Mouse (Mus musculus) liver, adult 2 months (tissue): ENCODE data around the gene Ppp1r12a. TPM values are rescaled to one million over a fixed set of nuclear protein-coding genes. Genes with fewer than 3 reads are reported as not detected.

Experiments used
- DNase-seq: peaks from one replicate; pipeline ENCODE4 v3.0.0-alpha.2; 2011; ENCODE audit warnings: low read depth, low spot score; ENCODE audit errors: extremely low read depth
- H3K27ac ChIP-seq: fragments of 200-500 bp; replicated peaks from 2 replicates; pipeline ENCODE4 v1.5.1; 2012; ENCODE audit warnings: low read depth, mild to moderate bottlenecking, control low read depth, inconsistent platforms, low read length; ENCODE audit not compliant: insufficient read depth
- H3K27me3 ChIP-seq: fragments of 200-500 bp; 2 replicates; pipeline ENCODE4 v1.6.1; 2012; ENCODE audit warnings: mild to moderate bottlenecking, moderate library complexity, low read length, inconsistent platforms; ENCODE audit not compliant: control insufficient read depth, insufficient read depth
- H3K36me3 ChIP-seq: fragments of 200-500 bp; 2 replicates; pipeline ENCODE4 v1.6.1; 2012; ENCODE audit warnings: low read length, inconsistent platforms; ENCODE audit not compliant: control insufficient read depth, insufficient read depth
- H3K4me1 ChIP-seq: fragments of 200-500 bp; 2 replicates; pipeline ENCODE4 v1.6.1; 2011; ENCODE audit warnings: low read length; ENCODE audit not compliant: control insufficient read depth, insufficient read depth
- H3K4me3 ChIP-seq: fragments of 200-500 bp; 2 replicates; pipeline ENCODE4 v1.5.1; 2011; ENCODE audit warnings: low read depth, mild to moderate bottlenecking, control low read depth, low read length, moderate library complexity; ENCODE audit not compliant: insufficient read depth
- H3K79me2 ChIP-seq: fragments of 200-500 bp; 2 replicates; pipeline ENCODE4 v1.6.1; 2012; ENCODE audit warnings: inconsistent platforms, mild to moderate bottlenecking, low read length, moderate library complexity; ENCODE audit not compliant: control insufficient read depth, insufficient read depth
- H3K9ac ChIP-seq: fragments of 200-500 bp; 2 replicates; pipeline ENCODE4 v1.6.1; 2012; ENCODE audit warnings: low read depth, mild to moderate bottlenecking, control low read depth, inconsistent platforms, low read length
- CTCF ChIP-seq: fragments of 200-500 bp; IDR thresholded peaks from 2 replicates; pipeline ENCODE4 v1.5.1; 2011; ENCODE audit warnings: low read depth, low read length, control low read depth
- POLR2A ChIP-seq: fragments of 200-500 bp; IDR thresholded peaks from 2 replicates; pipeline ENCODE4 v1.6.1; 2011; ENCODE audit warnings: low read length, control low read depth; ENCODE audit not compliant: insufficient read depth; ENCODE audit errors: extremely low read depth
- WGBS: fragments of 180-500 bp; shearing (Covaris S2); methylation state at CpG from one replicate; pipeline ENCODE4 v1.1.7; 2018; 5-methylcytosine and 5-hydroxymethylcytosine counted together
- polyA plus RNA-seq: library from polyadenylated mRNA; depleted of rRNA; stranded (reverse); fragments of >200 nt; gene quantifications from 2 replicates; pipeline ENCODE4 v1.2.3, GENCODE M21; 2012
- total RNA-seq: library from RNA; depleted of rRNA; stranded (reverse); fragments of >200 nt; gene quantifications from 2 replicates; pipeline ENCODE4 v1.2.3, GENCODE M21; 2014

Gene Ppp1r12a
- total and polyA plus RNA-seq, 2 experiments, result 5.5 to 38.5 TPM

DNA sequence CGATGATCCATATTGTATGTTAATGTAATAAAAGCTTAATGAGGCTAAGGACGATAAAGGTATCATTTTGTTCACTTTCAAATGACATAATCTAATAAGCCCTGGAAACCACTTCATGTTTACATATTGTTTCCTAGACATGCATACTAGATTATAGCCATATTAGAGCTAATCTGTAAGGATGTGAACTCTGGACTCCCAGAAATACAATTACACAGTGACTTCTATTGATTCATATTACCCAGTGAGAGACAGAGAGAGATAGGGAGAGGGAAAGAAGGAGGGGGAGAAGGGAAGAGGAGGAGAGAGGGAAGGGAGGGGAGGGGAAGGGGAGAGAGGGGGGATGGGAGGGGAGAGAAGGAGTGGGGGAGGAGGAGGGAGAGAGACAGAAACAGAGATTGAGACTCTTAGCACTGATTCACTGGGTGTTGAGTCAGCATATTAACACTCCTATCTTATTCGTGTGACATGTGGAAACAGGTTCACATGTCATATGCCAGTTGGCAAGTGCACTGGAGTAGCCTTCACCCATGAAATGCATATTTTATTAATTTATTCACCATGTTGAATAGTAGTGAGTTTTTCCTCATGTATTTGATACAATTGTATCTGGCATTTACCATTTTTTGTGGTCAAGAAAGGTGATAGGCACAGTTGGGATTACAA lies 36.9 kb upstream of the Ppp1r12a start:
- no peak overlapping the region for H3K27ac ChIP-seq
- no peaks in the 10 kb centered on the region for H3K27me3 ChIP-seq
- H3K4me3 ChIP-seq, result no peak overlapping the region
- H3K4me1 ChIP-seq, result no peaks in the 10 kb centered on the region
- TF ChIP-seq POLR2A, result no peak
- no peak for TF ChIP-seq CTCF
- H3K9ac ChIP-seq, result no peak overlapping the region
- no peaks in the 10 kb centered on the region for H3K36me3 ChIP-seq
- WGBS, result 79% methylated on average over 3 of the region's 3 CpGs
- H3K79me2 ChIP-seq, result no peaks in the 10 kb centered on the region
- no peak for DNase-seq

DNA sequence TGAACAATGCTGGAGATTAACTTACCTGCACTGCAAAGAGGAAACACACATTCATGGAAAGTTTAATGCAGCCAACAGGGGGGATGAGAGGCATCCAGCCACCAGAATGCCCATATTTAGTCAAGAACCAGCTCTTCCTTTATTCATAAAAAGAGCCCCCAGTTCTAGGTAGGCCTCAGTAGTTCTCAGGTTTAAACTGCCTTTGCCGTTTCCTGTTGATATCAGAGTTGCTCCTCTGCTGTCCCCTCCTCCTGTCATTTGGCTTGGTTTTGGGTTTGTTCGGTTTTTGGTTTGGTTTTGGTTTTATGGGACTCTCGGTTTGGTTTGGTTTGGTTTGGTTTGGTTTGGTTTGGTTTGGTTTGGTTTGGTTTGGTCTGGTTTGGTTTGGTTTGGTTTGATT lies 32.8 kb upstream of the Ppp1r12a start:
- TF ChIP-seq CTCF (no peak), POLR2A (no peak)
- WGBS, result 96% methylated on average over 3 of the region's 3 CpGs
- no peak for DNase-seq

DNA sequence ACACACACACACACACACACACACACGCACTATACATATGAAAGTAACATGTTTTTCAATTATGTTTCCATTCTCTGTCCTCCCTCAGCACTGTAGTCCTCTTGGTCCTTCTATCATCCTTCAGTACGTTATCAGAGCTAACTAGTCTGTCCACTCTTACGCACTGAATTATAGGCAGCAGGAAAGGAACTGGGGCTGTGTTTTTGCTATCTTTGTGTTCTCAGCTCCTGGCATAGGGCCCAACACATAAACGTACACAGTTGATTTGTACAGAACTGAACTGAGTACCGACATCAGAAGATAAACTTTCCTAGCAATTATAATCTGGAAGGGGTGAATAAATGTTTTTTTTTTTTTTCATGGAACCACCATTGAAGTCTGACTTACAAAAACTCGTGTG lies 30.1 kb upstream of the Ppp1r12a start:
- no peaks in the 10 kb centered on the region for H3K27me3 ChIP-seq
- H3K4me3 ChIP-seq, result no peak overlapping the region
- H3K79me2 ChIP-seq, result no peaks in the 10 kb centered on the region
- no peaks in the 10 kb centered on the region for H3K4me1 ChIP-seq
- 57% methylated on average over 6 of the region's 6 CpGs for WGBS
- H3K36me3 ChIP-seq, result no peaks in the 10 kb centered on the region
- DNase-seq, result no peak
- no peak overlapping the region for H3K27ac ChIP-seq
- TF ChIP-seq POLR2A (no peak), CTCF (no peak)
- no peak overlapping the region for H3K9ac ChIP-seq

More for the DNA sequence above, 32.8 kb upstream of the Ppp1r12a start:
- Histone ChIP-seq H3K4me3 (no peak overlapping the region), H3K79me2 (no peaks in the 10 kb centered on the region), H3K9ac (no peak overlapping the region), H3K27ac (no peak overlapping the region), H3K4me1 (no peaks in the 10 kb centered on the region), H3K27me3 (no peaks in the 10 kb centered on the region), H3K36me3 (no peaks in the 10 kb centered on the region)

DNA sequence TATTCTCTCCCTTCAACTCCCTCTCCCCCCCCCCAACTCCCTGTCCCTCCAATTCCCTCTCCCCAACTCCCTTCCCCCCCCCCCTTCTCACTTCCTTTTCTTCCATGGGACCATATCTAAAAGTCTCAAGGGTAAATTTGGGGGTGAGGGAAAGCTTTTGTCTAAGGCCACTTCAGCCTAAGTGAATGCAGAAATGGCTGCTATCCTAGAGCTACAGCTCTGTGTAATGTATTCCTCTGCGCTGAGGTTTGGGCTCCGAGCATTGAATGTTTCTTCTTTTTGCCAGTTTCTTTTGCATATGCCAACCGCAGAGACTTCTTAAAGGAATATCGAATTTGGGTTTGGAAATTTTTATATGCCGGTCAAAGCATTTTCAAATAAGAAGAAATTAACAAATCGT lies 28.7 kb upstream of the Ppp1r12a start:
- Histone ChIP-seq H3K4me3 (no peak overlapping the region), H3K36me3 (no peaks in the 10 kb centered on the region), H3K79me2 (no peaks in the 10 kb centered on the region), H3K27ac (no peak overlapping the region), H3K4me1 (no peaks in the 10 kb centered on the region), H3K9ac (no peak overlapping the region), H3K27me3 (no peaks in the 10 kb centered on the region)
- no peak for DNase-seq
- TF ChIP-seq POLR2A (no peak), CTCF (no peak)
- 94% methylated on average over 6 of the region's 6 CpGs for WGBS

DNA sequence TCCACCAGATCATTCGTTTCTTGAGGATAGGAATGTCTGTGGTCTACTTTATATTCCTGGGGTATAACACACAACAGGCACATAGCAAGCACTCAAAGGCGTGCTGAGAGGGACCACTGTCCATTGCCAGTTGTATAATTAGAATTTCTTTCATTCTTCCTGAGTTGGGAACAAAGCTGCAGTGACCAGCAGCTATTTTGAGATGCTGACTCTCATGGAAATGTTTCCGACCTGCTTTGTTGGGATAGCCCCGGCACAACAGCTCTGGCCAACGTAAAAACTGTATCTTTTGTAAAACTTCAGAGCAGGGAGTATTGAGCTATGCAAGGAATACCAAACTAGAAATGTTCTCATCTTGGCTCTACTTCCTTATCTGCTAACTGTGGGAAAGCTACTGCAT lies 28.2 kb upstream of the Ppp1r12a start:
- no peak for TF ChIP-seq CTCF
- no peak for TF ChIP-seq POLR2A
- H3K4me3 ChIP-seq, result no peak overlapping the region
- no peaks in the 10 kb centered on the region for H3K36me3 ChIP-seq
- no peaks in the 10 kb centered on the region for H3K27me3 ChIP-seq
- no peaks in the 10 kb centered on the region for H3K79me2 ChIP-seq
- WGBS, result 80% methylated on average over 5 of the region's 5 CpGs
- no peaks in the 10 kb centered on the region for H3K4me1 ChIP-seq
- no peak for DNase-seq
- H3K27ac ChIP-seq, result no peak overlapping the region
- H3K9ac ChIP-seq, result no peak overlapping the region

GRCm38 (mm10) chr10:108138347-108138746 lies 23.6 kb upstream of the Ppp1r12a start:
- TF ChIP-seq POLR2A, result no peak
- no peak for TF ChIP-seq CTCF
- 87% methylated on average over 5 of the region's 5 CpGs for whole genome bisulfite sequencing
- H3K36me3 ChIP-seq, result no peaks in the 10 kb centered on the region

More at GRCm38 (mm10) chr10:108138347-108138746, 23.6 kb upstream of the Ppp1r12a start:
- Histone ChIP-seq H3K4me3 (no peak overlapping the region), H3K4me1 (no peaks in the 10 kb centered on the region), H3K79me2 (no peaks in the 10 kb centered on the region), H3K27ac (no peak overlapping the region), H3K9ac (no peak overlapping the region), H3K27me3 (no peaks in the 10 kb centered on the region)
- no peak for DNase-seq
